Mouse (Mus musculus) E14TG2a.4 (cell line): ENCODE data around the gene AW551984.
A peak's percentile ranks its signal among the peaks of the same experiment; 100 is the strongest.

Experiments used
- H3K27me3 ChIP-seq: 2 replicates; pipeline ENCODE4 v1.6.1; 2014; ENCODE audit warnings: low read length, control low read depth; ENCODE audit not compliant: insufficient read depth
- H3K36me3 ChIP-seq: 2 replicates; pipeline ENCODE4 v1.6.1; 2014; ENCODE audit warnings: low read length, control low read depth; ENCODE audit not compliant: insufficient read depth
- H3K4me1 ChIP-seq: replicated peaks from 2 replicates; pipeline ENCODE4 v1.6.1; 2014; ENCODE audit warnings: low read depth, low read length, control low read depth
- H3K4me3 ChIP-seq: replicated peaks from 2 replicates; pipeline ENCODE4 v1.5.1; 2014; ENCODE audit warnings: mild to moderate bottlenecking, low read length
- H3K9me3 ChIP-seq: 2 replicates; pipeline ENCODE4 v1.6.1; 2014; ENCODE audit warnings: low read length, control low read depth
- CTCF ChIP-seq: conservative IDR thresholded peaks from 2 replicates; pipeline ENCODE4 v1.5.1; 2014; ENCODE audit warnings: low read length
- NANOG ChIP-seq: IDR thresholded peaks from 2 replicates; pipeline ENCODE4 v1.6.1; 2014; ENCODE audit warnings: borderline replicate concordance, low read length, mixed read lengths
- POU5F1 ChIP-seq: IDR thresholded peaks from 2 replicates; pipeline ENCODE4 v1.6.1; 2014; ENCODE audit warnings: low read length, borderline replicate concordance

The AW551984 gene

DNA sequence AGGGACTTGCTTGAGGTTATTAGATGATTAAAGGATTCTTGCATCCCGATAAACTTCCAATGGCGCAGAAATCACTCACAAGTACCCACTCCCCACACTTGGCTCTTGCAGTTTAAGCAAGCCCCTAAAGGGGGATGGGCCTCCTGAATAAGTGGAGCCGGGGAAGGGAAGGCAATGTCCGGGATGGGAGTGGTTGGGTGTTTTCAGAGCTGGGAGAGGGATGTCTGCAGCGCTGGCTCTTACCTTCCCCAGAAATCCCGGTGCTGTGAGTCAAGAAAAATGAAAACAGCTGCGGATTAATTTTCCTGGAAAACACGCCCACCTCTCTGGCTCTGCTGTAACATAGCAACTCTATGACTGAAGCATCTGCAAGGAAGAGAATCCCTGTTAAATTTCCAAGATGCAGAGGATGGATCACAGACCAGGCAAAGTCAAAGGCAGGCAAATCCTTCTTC lies at the start of gene AW551984:
AW551984 (minus strand) TSS at position 405 of the 455 bp plus-strand sequence.
- Histone ChIP-seq H3K27me3 (peaks cover 2% of the 10 kb centered on the region; the same call in 1 of the 2 replicates), H3K36me3 (no peaks in the 10 kb centered on the region), H3K4me1 (peaks cover 34% of the 10 kb centered on the region), H3K9me3 (no peaks in the 10 kb centered on the region), H3K4me3 (peak within 1 kb of the TSS; percentile 61)
- TF ChIP-seq CTCF, result no peak
- TF ChIP-seq POU5F1, result no peak
- no peak for TF ChIP-seq NANOG

DNA sequence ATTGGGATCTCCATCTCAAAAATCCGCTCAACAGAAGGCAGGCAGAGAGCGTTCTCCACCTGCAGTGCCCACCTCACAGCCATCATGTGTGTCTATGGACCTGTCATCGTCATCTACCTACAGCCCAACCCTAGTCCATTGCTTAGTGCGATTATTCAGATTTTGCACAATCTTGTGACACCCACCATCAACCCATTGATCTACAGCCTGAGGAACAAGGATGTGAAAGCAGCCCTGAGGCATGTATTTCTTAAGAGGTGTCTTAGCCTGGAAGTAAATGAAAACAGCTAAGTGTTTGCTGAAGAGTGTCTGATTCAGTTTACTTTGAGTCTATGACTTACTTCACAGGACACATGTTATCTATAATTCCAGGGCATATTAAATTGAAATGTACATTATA lies 43.2 kb upstream of the AW551984 start:
- no peak overlapping the region for H3K4me3 ChIP-seq
- no peak for TF ChIP-seq POU5F1
- no peak for TF ChIP-seq NANOG
- TF ChIP-seq CTCF, result no peak
- no peaks in the 10 kb centered on the region for H3K9me3 ChIP-seq
- no peaks in the 10 kb centered on the region for H3K36me3 ChIP-seq
- H3K4me1 ChIP-seq, result no peaks in the 10 kb centered on the region
- no peaks in the 10 kb centered on the region for H3K27me3 ChIP-seq

- Histone ChIP-seq H3K4me3 (no peak within 1 kb of the TSS), H3K36me3 (no peaks in the 10 kb centered on the region), H3K9me3 (no peaks in the 10 kb centered on the region), H3K4me1 (no peaks in the 10 kb centered on the region), H3K27me3 (no peaks in the 10 kb centered on the region)
- TF ChIP-seq CTCF (no peak), POU5F1 (no peak), NANOG (no peak)
Observed at GRCm38 (mm10) chr9:39644785-39645184, 40.6 kb upstream of the AW551984 start, which contains the start of gene Olfr961. Gene Olfr961 (plus strand): TSS chr9:39645085.

GRCm38 (mm10) chr9:39633913-39634594 lies 29.9 kb upstream of the AW551984 start:
- no peaks in the 10 kb centered on the region for H3K27me3 ChIP-seq
- TF ChIP-seq NANOG, result no peak
- no peaks in the 10 kb centered on the region for H3K36me3 ChIP-seq
- no peak overlapping the region for H3K4me3 ChIP-seq
- no peaks in the 10 kb centered on the region for H3K4me1 ChIP-seq
- peaks cover 10% of the 10 kb centered on the region for H3K9me3 ChIP-seq

- Histone ChIP-seq H3K4me3 (no peak overlapping the region), H3K9me3 (peaks cover 10% of the 10 kb centered on the region), H3K4me1 (no peaks in the 10 kb centered on the region), H3K27me3 (no peaks in the 10 kb centered on the region), H3K36me3 (no peaks in the 10 kb centered on the region)
- TF ChIP-seq CTCF (no peak), POU5F1 (no peak), NANOG (no peak)
Observed at GRCm38 (mm10) chr9:39629069-39629468, 24.9 kb upstream of the AW551984 start.

GRCm38 (mm10) chr9:39624711-39625110 lies 20.5 kb upstream of the AW551984 start:
- no peaks in the 10 kb centered on the region for H3K4me1 ChIP-seq
- H3K36me3 ChIP-seq, result no peaks in the 10 kb centered on the region
- no peaks in the 10 kb centered on the region for H3K27me3 ChIP-seq
- no peaks in the 10 kb centered on the region for H3K9me3 ChIP-seq
- no peak overlapping the region for H3K4me3 ChIP-seq
- TF ChIP-seq POU5F1 (no peak), CTCF (no peak), NANOG (no peak)

- TF ChIP-seq POU5F1 (no peak), NANOG (no peak), CTCF (no peak)
- Histone ChIP-seq H3K27me3 (no peaks in the 10 kb centered on the region), H3K4me3 (no peak overlapping the region)
Observed at GRCm38 (mm10) chr9:39623783-39624182, 19.6 kb upstream of the AW551984 start.

DNA sequence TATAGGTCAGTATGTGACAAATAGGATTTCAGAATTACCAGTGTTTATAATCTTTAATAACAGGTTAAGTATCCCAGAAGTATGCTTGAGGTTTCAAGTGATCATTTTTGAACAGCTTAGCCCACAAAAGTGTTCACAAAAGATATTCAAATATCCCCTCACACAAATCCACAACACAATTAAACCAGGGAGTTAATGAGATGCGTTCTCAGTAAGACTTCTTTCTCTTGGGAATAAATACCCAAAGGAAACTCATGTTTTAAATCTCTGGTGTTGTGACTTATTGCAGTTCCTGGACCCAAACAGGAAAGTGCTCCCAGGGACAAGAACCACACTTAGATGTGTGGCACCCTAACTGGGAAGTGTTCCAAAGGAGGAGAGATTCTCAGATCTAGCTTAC lies 16.9 kb upstream of the AW551984 start, which contains the start of gene Olfr960:
Olfr960 (plus strand) TSS at position 301 of the 400 bp plus-strand sequence.
- TF ChIP-seq CTCF (no peak), POU5F1 (no peak), NANOG (no peak)
- no peaks in the 10 kb centered on the region for H3K36me3 ChIP-seq
- H3K27me3 ChIP-seq, result no peaks in the 10 kb centered on the region
- H3K4me1 ChIP-seq, result no peaks in the 10 kb centered on the region
- no peak within 1 kb of the TSS for H3K4me3 ChIP-seq
- H3K9me3 ChIP-seq, result no peaks in the 10 kb centered on the region

More at GRCm38 (mm10) chr9:39623783-39624182, 19.6 kb upstream of the AW551984 start:
- no peaks in the 10 kb centered on the region for H3K4me1 ChIP-seq
- no peaks in the 10 kb centered on the region for H3K36me3 ChIP-seq
- H3K9me3 ChIP-seq, result no peaks in the 10 kb centered on the region

DNA sequence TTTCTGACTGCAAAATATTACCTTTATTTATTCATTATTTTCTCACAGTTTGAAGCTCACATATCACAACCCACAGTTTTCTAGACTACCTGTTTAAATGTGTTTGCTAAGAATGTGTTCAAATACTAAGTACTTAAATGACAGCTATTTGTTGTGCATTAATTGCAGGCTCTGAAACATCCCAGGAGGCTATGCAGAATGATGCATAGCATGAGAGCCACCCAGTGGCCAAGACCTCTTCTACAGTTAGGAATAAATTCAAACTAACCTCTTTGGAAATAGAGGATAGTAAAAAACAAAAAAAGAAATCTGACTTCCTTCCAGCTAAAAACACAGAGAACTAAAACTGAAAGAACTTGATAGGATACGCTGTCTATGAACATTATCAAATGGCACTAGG lies 7.8 kb upstream of the AW551984 start:
- Histone ChIP-seq H3K4me1 (no peaks in the 10 kb centered on the region), H3K36me3 (no peaks in the 10 kb centered on the region), H3K9me3 (no peaks in the 10 kb centered on the region), H3K4me3 (no peak overlapping the region), H3K27me3 (no peaks in the 10 kb centered on the region)
- TF ChIP-seq CTCF (0 out of 2 replicates have a peak, but pooled peaks have one; percentile 16), NANOG (no peak)
